Mouse (Mus musculus) myocyte (in vitro differentiated cells): ENCODE data around the gene Tnfrsf1a.

Experiments used
- E2F4 ChIP-seq: IDR thresholded peaks from one replicate; pipeline ENCODE4 v1.6.1; 2011; ENCODE audit warnings: mild to moderate bottlenecking, control low read depth, moderate library complexity; ENCODE audit not compliant: insufficient read depth
- MAX ChIP-seq: IDR thresholded peaks from one replicate; pipeline ENCODE4 v1.6.1; 2011; ENCODE audit warnings: low read depth, mild to moderate bottlenecking, control low read depth
- MYOD1 ChIP-seq, 3 experiments: IDR thresholded peaks; one replicate each; pipeline ENCODE4 v1.6.1; 2011; ENCODE audit warnings: control low read depth in 2 of 3, low read depth in 2 of 3, mild to moderate bottlenecking in 2 of 3, moderate library complexity in 1 of 3; ENCODE audit not compliant: insufficient read length in 2 of 3, control insufficient read depth in 1 of 3
- MYOG ChIP-seq, 3 experiments: IDR thresholded peaks; one replicate each; pipeline ENCODE4 v1.6.1; 2011; ENCODE audit warnings: control low read depth in 2 of 3, low read depth in 2 of 3, mild to moderate bottlenecking in 2 of 3; ENCODE audit not compliant: insufficient read length in 2 of 3, control insufficient read depth in 1 of 3, insufficient read depth in 1 of 3
- POLR2A ChIP-seq: IDR thresholded peaks from one replicate; pipeline ENCODE4 v1.6.1; 2011; ENCODE audit warnings: low read depth, mild to moderate bottlenecking, control low read depth, moderate library complexity; ENCODE audit not compliant: insufficient read length
- TCF12 ChIP-seq: IDR thresholded peaks from one replicate; pipeline ENCODE4 v1.6.1; 2011; ENCODE audit warnings: mild to moderate bottlenecking, control low read depth; ENCODE audit not compliant: poor library complexity, insufficient read depth, severe bottlenecking

DNA sequence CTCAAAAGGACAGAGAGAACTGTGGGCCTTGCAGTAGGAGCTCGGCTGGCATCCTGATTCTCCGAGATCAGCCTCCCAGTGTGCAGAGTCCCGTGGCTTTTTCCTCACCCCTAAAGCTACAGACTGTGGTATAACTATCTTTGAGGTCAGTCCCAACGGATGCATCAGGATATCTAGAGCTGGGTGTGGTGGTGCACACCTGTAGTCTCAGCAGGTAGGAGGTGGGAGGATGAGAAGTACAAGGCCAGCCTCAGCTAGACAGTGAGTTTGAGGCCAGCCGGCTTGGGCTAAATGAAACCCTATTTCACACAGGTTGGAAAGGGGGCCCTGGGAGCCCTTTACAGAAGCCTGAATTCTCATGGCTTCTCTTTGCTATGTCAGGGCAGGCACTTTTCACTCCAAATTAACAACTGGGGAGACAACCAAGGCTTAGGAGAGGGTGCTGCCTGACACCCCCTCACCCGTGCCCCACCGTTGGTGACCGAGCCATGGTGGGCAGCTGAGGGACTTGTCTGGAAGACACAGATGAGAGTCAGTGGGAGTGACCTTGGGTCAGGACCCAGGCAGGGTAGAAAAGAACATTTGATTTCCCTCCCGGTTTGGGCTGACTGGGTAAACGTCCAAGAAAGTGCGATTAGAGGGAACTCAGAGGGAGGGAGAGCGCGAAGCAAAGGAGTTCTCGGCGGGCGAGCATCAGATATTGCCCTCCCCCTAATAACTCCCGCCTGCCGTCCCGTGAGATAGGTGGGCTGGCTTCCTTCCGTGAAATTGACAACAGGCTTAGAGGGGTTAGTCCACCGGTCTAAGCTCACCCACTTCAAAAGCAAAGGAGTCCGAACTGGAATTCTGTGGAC, at the start of gene Tnfrsf1a:
- no peak for TF ChIP-seq MYOG (IDR thresholded peaks at IDR 0.05; ENCODE audit: control insufficient read depth in 1 of 3, insufficient read depth in 1 of 3, insufficient read length in 2 of 3, low read depth in 2 of 3)
- TF ChIP-seq MYOD1 (IDR thresholded peaks at IDR 0.05; ENCODE audit: control insufficient read depth in 1 of 3, insufficient read length in 2 of 3, low read depth in 2 of 3): no peak
- no peak for TF ChIP-seq E2F4
- TF ChIP-seq MAX: no peak
- no peak for TF ChIP-seq TCF12
- TF ChIP-seq POLR2A: no peak
